Mouse (Mus musculus): Measurements from ENCODE around the gene Cyp46a1.

The Cyp46a1 gene

DNA sequence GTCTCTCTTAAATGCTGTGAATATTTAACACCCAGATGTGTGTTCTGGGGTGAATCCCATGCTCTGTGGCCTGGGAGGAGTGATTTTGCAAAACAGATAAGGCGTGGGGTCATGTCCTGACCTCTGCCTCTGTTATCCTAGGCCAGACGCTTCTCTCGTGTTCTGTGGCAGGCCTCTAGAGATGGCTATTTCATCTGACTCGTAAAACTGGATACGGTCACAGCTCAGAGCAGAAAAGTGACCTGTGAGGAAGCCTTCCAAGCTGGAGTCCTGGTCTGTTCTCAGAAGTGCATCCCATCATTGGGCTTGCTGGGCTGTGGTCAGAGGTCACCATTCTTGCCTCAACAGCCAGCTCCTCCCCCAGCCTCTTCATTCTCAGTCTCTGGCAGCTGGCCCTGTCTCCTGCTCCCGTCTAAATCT lies 21.7 kb upstream of the Cyp46a1 start:
- DNase-seq: no peak

GRCm38 (mm10) chr12:108313244-108313772 lies 20.9 kb upstream of the Cyp46a1 start:
- DNase-seq: no peak

DNA sequence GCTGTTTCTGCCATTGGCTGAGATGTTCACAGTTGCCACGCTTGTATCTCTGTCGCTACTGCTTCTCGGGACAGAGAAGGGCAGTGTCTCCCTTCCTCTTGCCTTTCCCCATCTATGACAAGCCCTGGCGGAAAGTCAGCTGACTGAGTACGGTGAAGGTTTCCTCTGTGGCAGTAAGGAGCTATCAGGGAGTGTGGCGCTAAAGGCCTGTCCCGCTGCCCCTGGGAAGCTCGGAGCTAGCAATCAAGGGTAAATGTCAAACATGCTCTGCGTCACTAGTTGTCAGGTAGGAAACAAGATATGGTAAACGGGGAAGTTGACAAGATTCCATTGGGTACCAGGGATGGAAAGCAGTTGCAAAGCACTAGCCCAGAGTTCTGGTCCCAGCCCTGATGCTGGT lies 18.4 kb upstream of the Cyp46a1 start:
- no peak for DNase-seq

GRCm38 (mm10) chr12:108316655-108317054 lies 17.5 kb upstream of the Cyp46a1 start:
- no peak for DNase-seq

- DNase-seq: no peak
Measured at GRCm38 (mm10) chr12:108317201-108317738, 16.9 kb upstream of the Cyp46a1 start.

GRCm38 (mm10) chr12:108317826-108318430 lies 16.3 kb upstream of the Cyp46a1 start:
- no peak for DNase-seq

DNA sequence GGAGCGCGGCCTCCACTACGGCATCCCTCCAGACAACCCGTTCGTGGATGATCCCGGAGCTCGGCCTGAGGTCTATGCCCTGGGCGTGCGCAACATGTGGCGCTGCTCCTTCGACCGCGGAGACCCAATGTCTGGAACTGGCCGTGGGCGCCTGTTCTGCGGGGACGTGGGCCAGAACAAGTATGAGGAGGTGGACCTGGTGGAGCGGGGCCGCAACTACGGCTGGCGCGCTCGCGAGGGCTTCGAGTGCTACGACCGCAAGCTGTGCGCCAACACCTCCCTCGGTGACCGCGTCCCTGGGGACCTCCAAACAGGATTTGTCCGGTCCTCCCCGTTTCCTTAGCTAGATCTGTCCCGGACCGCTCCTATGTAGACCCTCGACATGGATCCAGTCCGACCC lies 15.7 kb upstream of the Cyp46a1 start:
- DNase-seq: no peak

DNA sequence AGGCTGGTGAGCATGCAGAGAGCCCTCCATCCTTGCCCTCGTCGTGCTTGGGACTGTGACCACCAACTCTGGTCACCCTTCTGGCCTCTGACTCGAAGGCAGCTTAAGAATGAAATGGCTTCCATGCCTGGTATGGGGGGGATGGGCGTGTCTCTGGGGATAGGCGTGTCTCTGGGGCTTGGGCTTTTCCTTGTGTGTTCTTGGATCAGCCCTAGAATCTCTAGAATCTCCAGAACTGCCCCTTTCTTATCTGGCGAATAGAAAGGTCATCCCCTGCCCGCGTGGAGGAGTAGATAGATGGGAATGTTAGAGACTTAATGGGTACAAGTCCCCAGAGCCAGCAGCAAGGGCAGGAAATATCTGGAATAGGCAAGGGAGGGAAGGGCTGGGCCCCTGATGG lies 14.1 kb upstream of the Cyp46a1 start:
- DNase-seq: no peak

- DNase-seq: no peak
Measured at GRCm38 (mm10) chr12:108326401-108326800, 7.8 kb upstream of the Cyp46a1 start.

- DNase-seq: no peak
Measured at GRCm38 (mm10) chr12:108327889-108328491, 6.2 kb upstream of the Cyp46a1 start.

DNA sequence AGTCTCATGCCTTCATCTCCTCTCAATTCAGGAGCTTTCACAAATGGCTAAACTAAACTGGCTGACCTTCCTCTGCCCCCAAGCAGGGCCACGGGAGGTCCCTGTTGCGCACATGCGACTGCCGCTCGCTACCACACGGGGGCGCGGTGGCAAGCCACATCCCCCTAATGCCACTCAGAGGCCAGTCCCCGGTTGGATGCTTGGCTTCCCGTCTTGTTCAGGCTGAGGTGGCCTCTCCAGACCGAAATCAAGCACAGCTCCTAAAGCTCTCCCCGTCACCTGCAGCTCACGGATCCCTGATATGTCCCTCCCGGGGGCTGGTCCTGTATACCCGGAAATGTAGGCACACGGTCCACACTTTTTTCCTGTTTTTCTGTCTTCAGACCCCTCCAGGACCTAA lies 1.1 kb upstream of the Cyp46a1 start:
- peak; percentile 51 to 60 for DNase-seq

DNA sequence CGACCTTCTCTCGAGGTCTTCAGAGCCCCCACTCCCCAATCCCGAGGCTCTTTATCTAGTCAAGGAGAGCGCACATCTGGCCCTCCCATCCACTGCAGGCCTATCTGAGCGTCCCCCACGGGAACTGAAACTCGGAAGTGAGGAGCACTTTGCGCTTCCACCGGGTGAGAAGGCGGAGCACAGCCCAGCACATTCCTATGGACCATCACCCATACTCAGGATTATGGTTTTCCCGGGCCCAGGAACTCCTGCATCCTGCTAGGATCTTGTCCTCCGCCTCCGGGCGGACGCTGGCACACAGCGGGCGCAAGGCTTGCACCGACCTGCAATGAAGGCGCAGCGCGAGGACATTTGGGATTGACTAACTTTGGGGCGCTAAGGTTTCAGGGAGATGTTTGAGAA lies 699 bp upstream of the Cyp46a1 start:
- DNase-seq: peak in 1 of 2 experiments; percentile 16

- peak in 1 of 2 experiments; percentile 6 for DNase-seq
Measured at GRCm38 (mm10) chr12:108334529-108334928, 348 bp downstream of the Cyp46a1 start.

DNA sequence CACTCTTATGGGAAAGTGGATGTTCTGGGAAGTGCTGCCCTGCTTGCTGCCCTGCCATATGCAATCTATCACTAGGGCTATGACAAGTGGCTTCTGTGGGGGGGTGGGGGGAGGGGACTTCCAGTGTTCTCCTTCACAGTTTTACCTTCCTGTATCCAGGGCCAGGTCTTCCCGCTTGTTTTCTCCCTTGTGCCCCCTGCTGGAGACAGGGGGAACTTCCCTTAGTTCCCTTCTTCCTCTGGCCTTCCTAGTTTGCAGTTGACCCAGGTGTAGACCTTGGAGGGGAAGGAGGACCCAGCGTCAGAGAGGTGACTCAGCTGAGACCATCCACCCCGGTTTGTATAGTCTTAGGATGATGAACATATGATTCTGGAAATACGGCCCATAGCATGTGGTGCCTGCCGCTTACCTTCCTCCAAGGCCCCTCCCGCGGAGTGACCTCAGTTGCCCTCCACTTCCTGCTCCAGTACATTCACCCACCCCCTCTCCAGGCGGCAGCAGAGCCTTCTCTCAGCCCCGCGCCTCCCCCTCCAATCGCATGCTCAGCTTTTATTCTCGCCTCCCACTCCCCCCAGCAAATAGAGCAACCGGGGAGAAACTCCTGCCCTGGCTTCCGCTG lies 4.5 kb downstream of the Cyp46a1 start:
- no peak for DNase-seq

GRCm38 (mm10) chr12:108348151-108348550 lies 14.0 kb downstream of the Cyp46a1 start:
- no peak for DNase-seq

DNA sequence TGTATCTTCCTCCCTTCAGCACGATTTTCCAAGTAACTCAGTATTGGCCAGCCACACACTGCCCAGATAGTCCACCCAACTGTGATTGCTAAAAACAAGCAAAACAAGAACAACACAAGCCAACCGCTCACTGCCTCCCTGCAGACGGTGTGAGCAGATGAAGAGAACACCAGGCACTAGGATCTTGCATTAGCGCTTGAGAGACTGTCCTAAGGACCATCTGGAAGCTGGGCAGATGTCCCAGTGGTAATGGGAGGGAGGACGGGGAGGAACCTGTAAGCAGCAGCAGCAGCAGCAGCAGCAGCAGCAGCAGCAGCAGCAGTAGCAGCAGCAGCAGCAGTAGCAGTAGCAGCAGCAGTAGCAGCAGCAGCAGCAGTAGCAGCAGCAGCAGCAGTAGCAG lies 14.8 kb downstream of the Cyp46a1 start:
- DNase-seq: no peak

DNA sequence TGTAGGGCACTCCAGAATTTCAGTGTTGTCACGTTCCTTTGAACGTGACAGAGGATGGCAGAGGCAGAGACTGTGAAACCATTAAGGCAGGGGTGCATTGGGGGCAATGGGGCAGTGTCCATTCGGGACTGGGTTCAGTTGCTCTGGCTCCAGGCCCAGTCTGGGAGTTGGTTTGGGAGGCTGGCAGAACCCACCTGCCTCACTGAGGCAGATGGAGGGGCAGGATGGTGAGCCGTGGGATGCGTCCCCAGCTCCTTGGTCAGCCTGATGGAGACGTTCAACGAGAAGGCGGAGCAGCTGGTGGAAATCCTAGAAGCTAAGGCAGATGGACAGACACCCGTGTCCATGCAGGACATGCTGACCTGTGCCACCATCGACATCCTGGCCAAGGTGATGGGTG lies 16.8 kb downstream of the Cyp46a1 start:
- no peak for DNase-seq

- no peak for DNase-seq
Measured at GRCm38 (mm10) chr12:108352371-108353136, 18.4 kb downstream of the Cyp46a1 start.

DNA sequence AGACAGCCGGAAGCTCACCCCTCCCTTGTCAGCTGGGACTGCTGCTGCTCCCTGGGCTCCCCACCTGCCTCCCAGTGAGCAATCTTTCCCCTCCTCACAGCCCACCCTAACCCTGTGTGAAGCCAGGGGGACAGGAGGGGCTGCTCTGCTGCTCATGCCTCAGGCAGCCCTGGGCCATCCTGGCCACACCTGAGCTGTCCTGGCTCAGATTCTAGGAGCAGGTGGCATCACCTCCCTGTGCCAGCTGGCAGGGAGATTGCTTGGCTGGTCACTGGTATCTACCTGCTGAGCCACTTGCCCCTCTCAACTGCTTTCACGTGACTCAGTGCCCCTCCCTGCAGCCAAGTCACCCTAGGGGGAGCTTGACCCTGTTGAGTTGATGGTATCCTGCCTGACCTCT lies 20.1 kb downstream of the Cyp46a1 start:
- DNase-seq: no peak

GRCm38 (mm10) chr12:108355271-108355670 lies 21.1 kb downstream of the Cyp46a1 start:
- DNase-seq: no peak

- DNase-seq: no peak
Measured at GRCm38 (mm10) chr12:108355986-108356385, 21.8 kb downstream of the Cyp46a1 start.

- DNase-seq: peak in 1 of 2 experiments; percentile 12
Measured at GRCm38 (mm10) chr12:108363796-108364195, 29.6 kb downstream of the Cyp46a1 start.

DNA sequence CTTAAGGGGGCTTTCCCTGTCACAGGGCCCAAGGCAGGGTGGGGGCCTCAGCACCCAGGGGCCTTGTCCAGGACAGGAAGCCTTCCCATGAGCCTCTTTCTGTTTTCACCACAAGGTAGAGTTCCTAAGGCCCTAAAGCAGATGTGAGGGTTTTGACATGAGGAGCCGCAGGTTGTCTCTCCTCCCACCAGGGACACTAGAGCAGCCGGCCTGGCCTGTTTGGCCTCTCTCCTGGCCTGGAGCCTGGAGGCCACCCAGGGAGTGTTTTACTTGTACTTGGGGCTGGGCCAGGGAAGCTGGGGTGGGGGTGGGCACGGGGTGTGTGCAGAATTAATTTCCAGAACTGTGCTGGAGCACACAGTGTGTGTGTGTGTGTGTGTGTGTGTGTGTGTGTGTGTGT lies 31.2 kb downstream of the Cyp46a1 start:
- DNase-seq: no peak

Measured in thymus, adult 18-20 months (tissue).